Mouse (Mus musculus) myocyte (in vitro differentiated cells): ENCODE results near the gene Fam205a1. TPM values are rescaled to one million over a fixed set of nuclear protein-coding genes. Genes with fewer than 3 reads are reported as not detected.

ENCODE experiments used
- H3K27me3 ChIP-seq: one replicate; pipeline ENCODE4 v1.6.1; 2011; ENCODE audit not compliant: control insufficient read depth, insufficient read depth, insufficient read length
- H3K36me3 ChIP-seq: one replicate; pipeline ENCODE4 v1.6.1; 2011; ENCODE audit not compliant: control insufficient read depth, insufficient read depth
- H3K4me2 ChIP-seq: one replicate; pipeline ENCODE4 v1.6.1; 2011; ENCODE audit warnings: low read depth, control low read depth
- H3K4me3 ChIP-seq: one replicate; pipeline ENCODE4 v1.5.1; 2011; ENCODE audit warnings: mild to moderate bottlenecking, control low read depth, moderate library complexity
- H3K79me2 ChIP-seq: one replicate; pipeline ENCODE4 v1.6.1; 2011; ENCODE audit not compliant: control insufficient read depth, insufficient read depth
- H3ac ChIP-seq: one replicate; pipeline ENCODE4 v1.6.1; 2011; ENCODE audit not compliant: control insufficient read depth, insufficient read length
- CEBPB ChIP-seq: IDR thresholded peaks from 2 replicates; pipeline ENCODE4 v1.6.1; 2011; ENCODE audit warnings: mild to moderate bottlenecking, moderate library complexity; ENCODE audit not compliant: poor library complexity, insufficient read depth, severe bottlenecking
- E2F4 ChIP-seq: IDR thresholded peaks from one replicate; pipeline ENCODE4 v1.6.1; 2011; ENCODE audit warnings: mild to moderate bottlenecking, control low read depth, moderate library complexity; ENCODE audit not compliant: insufficient read depth
- MAX ChIP-seq: IDR thresholded peaks from one replicate; pipeline ENCODE4 v1.6.1; 2011; ENCODE audit warnings: low read depth, mild to moderate bottlenecking, control low read depth
- MYOD1 ChIP-seq, 3 experiments: IDR thresholded peaks; one replicate each; pipeline ENCODE4 v1.6.1; 2011; ENCODE audit warnings: control low read depth in 2 of 3, low read depth in 2 of 3, mild to moderate bottlenecking in 2 of 3, moderate library complexity in 1 of 3; ENCODE audit not compliant: insufficient read length in 2 of 3, control insufficient read depth in 1 of 3
- MYOG ChIP-seq, 3 experiments: IDR thresholded peaks; one replicate each; pipeline ENCODE4 v1.6.1; 2011; ENCODE audit warnings: control low read depth in 2 of 3, low read depth in 2 of 3, mild to moderate bottlenecking in 2 of 3; ENCODE audit not compliant: insufficient read length in 2 of 3, control insufficient read depth in 1 of 3, insufficient read depth in 1 of 3
- POLR2A ChIP-seq: IDR thresholded peaks from one replicate; pipeline ENCODE4 v1.6.1; 2011; ENCODE audit warnings: low read depth, mild to moderate bottlenecking, control low read depth, moderate library complexity; ENCODE audit not compliant: insufficient read length
- POLR2AphosphoS2 ChIP-seq: IDR thresholded peaks from one replicate; pipeline ENCODE4 v1.6.1; 2011; ENCODE audit warnings: low read depth, control low read depth; ENCODE audit not compliant: insufficient read length
- REST ChIP-seq: IDR thresholded peaks from one replicate; pipeline ENCODE4 v1.6.1; 2011; ENCODE audit warnings: mild to moderate bottlenecking, control low read depth, moderate library complexity; ENCODE audit not compliant: insufficient read depth, insufficient read length
- SRF ChIP-seq: IDR thresholded peaks from one replicate; pipeline ENCODE4 v1.6.1; 2011; ENCODE audit warnings: low read depth; ENCODE audit not compliant: control insufficient read depth, insufficient read length
- TCF12 ChIP-seq: IDR thresholded peaks from one replicate; pipeline ENCODE4 v1.6.1; 2011; ENCODE audit warnings: mild to moderate bottlenecking, control low read depth; ENCODE audit not compliant: poor library complexity, insufficient read depth, severe bottlenecking
- TCF3 ChIP-seq: IDR thresholded peaks from one replicate; pipeline ENCODE4 v1.6.1; 2011; ENCODE audit warnings: low read depth, control low read depth; ENCODE audit not compliant: insufficient read length
- USF1 ChIP-seq: IDR thresholded peaks from one replicate; pipeline ENCODE4 v1.6.1; 2011; ENCODE audit warnings: low read depth, mild to moderate bottlenecking, control low read depth, moderate library complexity
- polyA plus RNA-seq: library from polyadenylated mRNA; unstranded; fragments of >200 nt; fragmentation: generic; extraction: Trizol; gene quantifications from one replicate; pipeline ENCODE4 v1.2.1, GENCODE M21; 2012; ENCODE audit warnings: missing spikeins

Fam205a1 gene
- polyA plus RNA-seq, 1 experiment, result not detected

GRCm38 (mm10) chr4:42877657-42878056 lies 24.0 kb upstream of the Fam205a1 start:
- Histone ChIP-seq H3K4me3 (no peak overlapping the region), H3K27me3 (peaks cover 42% of the 10 kb centered on the region), H3ac (no peak overlapping the region), H3K4me2 (no peak overlapping the region), H3K79me2 (no peaks in the 10 kb centered on the region), H3K36me3 (no peaks in the 10 kb centered on the region)
- TF ChIP-seq MYOD1 (IDR thresholded peaks at IDR 0.05; ENCODE audit: control insufficient read depth in 1 of 3, insufficient read length in 2 of 3, low read depth in 2 of 3), result no peak

- H3K4me2 ChIP-seq, result no peak overlapping the region
- H3ac ChIP-seq, result no peak overlapping the region
- no peaks in the 10 kb centered on the region for H3K36me3 ChIP-seq
- TF ChIP-seq POLR2A (no peak), MAX (no peak), TCF3 (no peak), USF1 (no peak), REST (no peak), SRF (no peak)
- no peak overlapping the region for H3K4me3 ChIP-seq
- H3K27me3 ChIP-seq, result peaks cover 42% of the 10 kb centered on the region
- H3K79me2 ChIP-seq, result no peaks in the 10 kb centered on the region
Measured at GRCm38 (mm10) chr4:42876586-42877291, 23.1 kb upstream of the Fam205a1 start.

- H3K27me3 ChIP-seq, result peaks cover 61% of the 10 kb centered on the region
- no peak within 1 kb of the TSS for H3ac ChIP-seq
- H3K79me2 ChIP-seq, result no peaks in the 10 kb centered on the region
- TF ChIP-seq E2F4 (no peak), USF1 (no peak), MAX (no peak), SRF (no peak), POLR2A (no peak), TCF3 (no peak), REST (no peak), TCF12 (no peak), CEBPB (no peak)
- H3K4me2 ChIP-seq, result no peak within 1 kb of the TSS
- no peaks in the 10 kb centered on the region for H3K36me3 ChIP-seq
- H3K4me3 ChIP-seq, result no peak within 1 kb of the TSS
Measured at GRCm38 (mm10) chr4:42874134-42874533, 20.4 kb upstream of the Fam205a1 start, which contains the start of gene Fam205c. TSS of gene Fam205c (minus strand) at chr4:42874234.

GRCm38 (mm10) chr4:42872746-42873435 lies 19.2 kb upstream of the Fam205a1 start:
- TF ChIP-seq TCF12 (no peak), SRF (no peak), MYOG (IDR thresholded peaks at IDR 0.05; ENCODE audit: control insufficient read depth in 1 of 3, insufficient read depth in 1 of 3, insufficient read length in 2 of 3, low read depth in 2 of 3) (no peak), E2F4 (no peak), USF1 (no peak), MYOD1 (IDR thresholded peaks at IDR 0.05; ENCODE audit: control insufficient read depth in 1 of 3, insufficient read length in 2 of 3, low read depth in 2 of 3) (no peak), MAX (no peak), REST (no peak), CEBPB (no peak), POLR2AphosphoS2 (no peak), TCF3 (no peak), POLR2A (no peak)
- Histone ChIP-seq H3K79me2 (no peaks in the 10 kb centered on the region), H3ac (no peak overlapping the region), H3K27me3 (peaks cover 62% of the 10 kb centered on the region), H3K4me2 (no peak overlapping the region), H3K4me3 (no peak overlapping the region), H3K36me3 (no peaks in the 10 kb centered on the region)

GRCm38 (mm10) chr4:42872151-42872550 lies 18.5 kb upstream of the Fam205a1 start:
- H3K36me3 ChIP-seq, result no peaks in the 10 kb centered on the region
- H3K27me3 ChIP-seq, result peaks cover 62% of the 10 kb centered on the region
- TF ChIP-seq POLR2AphosphoS2 (no peak), TCF12 (no peak), REST (no peak), SRF (no peak), MYOD1 (IDR thresholded peaks at IDR 0.05; ENCODE audit: control insufficient read depth in 1 of 3, insufficient read length in 2 of 3, low read depth in 2 of 3) (no peak), E2F4 (no peak), POLR2A (no peak), CEBPB (no peak)
- H3K79me2 ChIP-seq, result no peaks in the 10 kb centered on the region
- H3ac ChIP-seq, result no peak overlapping the region
- no peak overlapping the region for H3K4me2 ChIP-seq
- no peak overlapping the region for H3K4me3 ChIP-seq
